Mouse (Mus musculus): ENCODE measurements around the gene Kctd11. TPM values are rescaled to one million over a fixed set of nuclear protein-coding genes. Genes with fewer than 3 reads are reported as not detected.

Gene Kctd11
- total RNA-seq, 2 experiments from 2014 or later: 1.3 to 1.5 TPM

GRCm38 (mm10) chr11:69849128-69849527 lies 32.1 kb downstream of the Kctd11 start:
- no peak for DNase-seq (ENCODE audit: low spot score)

- no peak for DNase-seq (ENCODE audit: low spot score)
These were observed 33.2 kb downstream of the Kctd11 start for GRCm38 (mm10) chr11:69848021-69848420.

DNA sequence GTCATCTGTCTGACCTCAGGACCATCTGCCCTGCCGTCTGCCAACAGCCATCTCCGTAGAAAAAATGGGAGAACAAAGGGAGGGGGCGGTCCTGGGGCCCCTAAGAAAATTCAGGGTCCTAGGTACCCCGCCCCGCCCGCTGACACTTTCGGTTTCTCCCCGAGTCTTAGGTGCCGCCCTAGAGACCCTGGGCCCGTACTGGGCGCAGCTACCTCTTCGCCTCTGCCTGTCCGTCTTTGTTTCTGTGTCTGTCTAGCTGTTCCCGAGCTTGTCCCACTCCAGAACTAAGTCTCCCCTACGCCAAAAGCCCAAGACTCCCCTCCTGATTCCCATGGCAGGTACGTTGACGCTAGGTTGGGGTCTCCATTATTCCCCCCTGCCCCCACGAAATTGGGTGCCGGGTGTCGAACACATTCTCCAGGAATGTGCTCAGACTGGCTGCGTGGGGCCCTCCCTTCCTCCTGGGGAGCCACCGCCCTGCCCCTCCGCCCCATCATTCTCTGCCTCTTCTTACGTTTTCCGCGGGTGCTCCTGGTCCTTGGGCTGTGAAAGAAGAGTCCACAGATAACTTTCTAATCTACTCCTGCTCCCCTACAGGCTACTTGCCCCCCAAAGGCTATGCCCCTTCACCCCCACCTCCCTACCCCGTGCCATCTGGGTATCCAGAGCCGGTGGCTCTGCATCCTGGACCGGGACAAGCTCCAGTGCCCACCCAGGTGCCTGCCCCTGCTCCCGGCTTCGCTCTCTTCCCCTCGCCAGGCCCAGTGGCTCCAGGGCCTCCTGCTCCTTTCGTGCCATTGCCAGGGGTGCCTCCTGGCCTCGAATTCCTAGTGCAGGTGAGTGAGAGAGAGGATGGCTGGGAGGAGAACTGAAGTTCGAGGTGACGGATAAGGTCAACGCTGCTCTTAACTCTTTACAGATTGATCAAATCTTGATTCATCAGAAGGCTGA lies 34.2 kb downstream of the Kctd11 start:
- DNase-seq (ENCODE audit: low spot score): no peak

DNA sequence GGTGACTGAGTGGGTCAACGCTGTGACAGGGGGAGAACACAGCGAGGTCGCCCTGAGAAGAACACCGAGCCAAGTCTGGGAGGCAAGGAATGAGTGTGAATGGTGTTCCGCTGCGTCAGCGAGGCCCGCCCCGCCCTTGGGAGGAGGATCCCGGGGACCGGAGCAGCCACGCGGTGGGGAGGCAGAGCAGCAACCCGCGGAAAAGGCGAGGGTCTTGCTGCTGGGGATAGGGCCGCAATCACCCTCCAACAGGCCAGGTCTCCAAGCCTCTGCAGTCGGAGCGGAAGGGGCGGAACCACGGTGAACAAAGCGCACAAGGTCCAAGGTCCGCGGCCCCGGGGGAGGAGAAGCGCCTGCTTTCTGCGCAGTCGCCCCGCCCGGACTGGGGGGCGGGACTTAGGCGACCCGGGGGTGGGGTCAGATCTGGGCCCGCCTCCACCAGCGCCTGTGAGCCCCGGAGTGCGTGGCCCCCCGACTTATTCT lies 35.0 kb downstream of the Kctd11 start, which contains the start of gene Plscr3:
Gene Plscr3 (plus strand): TSS at position 179 of the 483 bp plus-strand sequence.
- DNase-seq (ENCODE audit: low spot score): peak; percentile 90

DNA sequence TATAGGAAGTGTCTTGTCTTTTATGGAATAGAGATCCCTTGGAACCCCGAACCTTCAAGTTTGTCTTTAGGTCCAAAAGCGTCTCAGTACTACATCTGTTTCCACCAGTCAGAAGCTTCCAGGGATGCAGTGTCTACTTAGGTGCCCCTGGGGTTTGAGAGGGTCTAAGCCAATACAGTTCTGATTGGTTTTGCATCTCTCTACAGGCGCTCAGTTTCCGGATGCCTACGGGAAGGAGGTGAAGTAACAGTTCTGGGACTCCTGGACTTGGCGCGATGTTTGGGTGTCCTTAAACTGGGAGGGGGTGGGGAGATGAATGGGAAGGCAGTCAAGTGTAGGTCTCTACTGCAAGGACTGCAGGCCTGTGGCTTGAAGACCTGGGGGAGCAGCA lies 42.5 kb downstream of the Kctd11 start:
- DNase-seq (ENCODE audit: low spot score): no peak

DNA sequence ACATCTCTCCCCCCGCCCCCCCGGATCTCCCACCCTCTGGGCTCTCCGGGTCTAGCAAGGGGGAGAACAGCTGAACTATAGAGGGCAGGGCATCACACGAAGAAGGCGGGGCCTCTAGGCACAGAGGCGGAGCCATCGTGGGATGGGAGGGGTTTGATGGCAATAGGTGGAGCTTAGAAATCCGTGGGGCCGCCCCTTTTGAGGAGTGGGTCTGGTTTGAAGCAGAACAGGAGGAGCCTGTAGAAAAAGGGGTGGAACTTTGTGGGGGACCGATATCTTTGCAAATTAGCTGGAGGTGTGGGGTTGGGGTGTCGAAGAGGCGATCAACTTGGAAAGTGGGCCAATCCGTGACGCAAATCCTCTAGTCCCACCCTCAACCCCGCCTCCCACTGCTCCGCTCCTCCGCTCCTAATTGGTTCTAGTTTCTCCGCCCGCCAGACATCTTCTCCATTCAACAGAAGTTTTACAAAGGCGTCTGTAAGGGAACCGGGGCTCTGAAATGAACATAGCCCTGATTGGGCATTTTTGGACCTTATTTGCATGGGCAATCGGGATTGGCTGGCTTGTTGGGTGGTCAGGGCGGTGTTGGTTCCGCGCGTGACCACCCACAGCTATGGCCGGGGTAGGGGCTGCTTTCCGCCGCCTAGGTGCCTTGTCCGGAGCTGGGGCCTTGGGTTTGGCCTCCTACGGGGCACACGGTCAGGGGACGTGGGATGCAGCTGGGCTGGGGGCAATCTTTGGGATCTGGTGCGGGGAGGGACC lies 43.1 kb downstream of the Kctd11 start, which contains the start of gene Tmem256:
Gene Tmem256 (plus strand): TSS at position 563 of the 762 bp plus-strand sequence.
- peak; percentile 98 for DNase-seq (ENCODE audit: low spot score)

DNA sequence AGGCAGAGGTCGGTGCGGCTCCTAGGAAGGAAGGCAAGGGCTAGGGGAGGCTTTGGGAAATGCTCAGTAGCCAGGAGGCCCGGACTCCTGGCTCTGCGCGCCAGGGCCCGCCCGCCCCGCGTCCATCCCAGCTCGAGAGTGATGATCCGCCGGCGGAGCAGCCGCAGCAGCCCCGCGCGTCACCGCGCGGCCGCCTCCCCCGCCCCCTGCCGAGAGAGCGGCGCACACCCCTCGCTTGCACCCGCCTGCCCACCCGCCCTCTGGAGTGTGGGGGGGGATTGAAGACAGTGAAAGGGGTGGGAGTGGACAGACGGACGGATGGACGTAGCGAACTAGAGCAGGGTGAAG lies 43.6 kb downstream of the Kctd11 start, which contains the start of gene Nlgn2:
Gene Nlgn2 (minus strand): TSS at position 181 of the 348 bp plus-strand sequence.
- no peak for DNase-seq (ENCODE audit: low spot score)

DNA sequence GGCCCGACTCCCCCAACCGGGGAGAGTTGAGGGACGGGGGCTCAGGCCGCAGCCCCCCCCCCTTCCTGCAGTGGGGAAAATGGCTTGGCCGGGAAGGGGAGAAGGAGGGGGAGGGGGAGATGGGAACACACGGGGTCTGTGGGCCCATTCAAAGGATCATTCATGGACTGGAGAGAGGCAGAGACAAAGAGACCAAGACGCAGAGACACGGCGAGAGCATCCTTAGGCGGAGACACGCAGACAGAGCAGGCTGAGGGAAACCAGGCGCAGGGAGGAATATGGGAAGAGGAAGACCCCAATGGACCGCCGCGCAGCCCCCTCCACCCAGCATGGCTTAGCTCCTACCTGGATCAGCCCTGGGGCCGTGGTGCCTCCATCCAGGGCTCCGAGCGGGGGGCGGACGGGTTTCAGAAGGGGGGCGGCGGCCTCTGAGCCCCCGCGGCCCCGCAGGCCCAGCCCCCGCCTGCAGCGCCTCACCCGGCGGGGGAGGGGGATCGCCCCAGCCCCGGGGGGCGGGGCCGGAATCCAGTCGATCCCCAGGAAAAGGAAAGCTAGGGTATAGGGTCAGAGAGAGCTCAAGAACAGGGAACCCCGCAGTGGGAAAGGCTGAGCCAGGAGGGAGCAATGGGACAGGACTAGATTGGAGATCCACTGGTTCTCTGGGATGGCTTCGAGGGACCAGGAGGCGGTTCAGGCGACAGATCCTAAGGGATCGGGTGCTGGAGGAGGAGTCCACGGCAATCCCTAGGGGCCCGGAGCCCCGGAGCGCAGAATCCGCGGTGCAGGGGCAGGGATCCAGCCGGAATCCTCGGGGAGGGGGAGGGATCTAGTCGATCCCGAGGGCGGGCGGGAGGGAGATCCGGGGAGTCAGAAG lies 44.3 kb downstream of the Kctd11 start:
- peak; percentile 36 for DNase-seq (ENCODE audit: low spot score)

DNA sequence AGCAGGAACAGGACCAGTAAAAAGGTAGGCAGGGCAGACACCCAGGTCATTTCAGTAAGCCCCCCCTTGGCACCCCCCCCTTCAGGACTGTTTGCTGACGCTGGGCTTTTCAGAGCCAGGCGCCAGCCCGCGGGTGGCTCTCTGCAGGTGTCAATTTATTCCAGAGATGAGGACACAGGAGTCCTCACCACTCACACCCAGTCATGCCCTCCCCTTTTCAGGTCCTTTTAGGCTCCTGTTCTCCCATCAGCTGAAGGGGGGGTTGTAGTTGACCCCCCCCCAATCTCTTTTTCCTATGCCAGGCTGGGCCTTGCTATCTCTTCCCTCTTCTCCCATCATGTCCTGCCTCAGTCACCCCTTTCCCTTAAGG lies 45.3 kb downstream of the Kctd11 start:
- DNase-seq (ENCODE audit: low spot score): no peak

DNA sequence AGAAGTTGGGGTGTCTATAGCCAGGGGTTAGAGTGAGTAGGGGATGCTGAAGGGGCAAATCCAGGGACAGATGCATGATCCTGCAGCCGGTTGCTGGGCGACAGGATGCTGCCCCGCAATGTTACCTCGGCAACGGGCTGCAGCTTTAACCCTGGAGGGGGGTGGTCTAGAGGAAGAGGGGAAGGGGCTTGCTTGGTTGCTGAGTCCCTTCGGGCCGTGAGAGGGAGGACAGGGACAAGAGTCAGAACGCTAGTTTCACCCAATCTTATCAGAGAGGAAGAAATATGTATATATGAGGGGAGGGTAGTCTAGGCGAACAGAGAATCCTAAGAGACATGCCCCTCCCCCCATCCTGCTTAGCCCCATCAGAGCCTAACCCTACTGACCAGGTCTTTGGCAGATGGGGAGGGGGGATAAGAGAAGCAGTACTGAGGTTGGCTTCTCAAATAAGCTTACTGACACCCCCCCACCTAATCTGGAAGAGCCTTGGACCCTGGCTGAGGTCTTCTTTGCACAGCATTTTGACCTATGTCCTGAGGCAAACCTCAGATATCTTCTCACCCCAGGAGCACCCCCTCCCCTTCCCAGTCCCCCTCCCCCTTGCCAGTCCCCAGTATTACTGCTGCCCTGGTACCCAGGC lies 45.8 kb downstream of the Kctd11 start:
- DNase-seq (ENCODE audit: low spot score): no peak

GRCm38 (mm10) chr11:69834001-69834549 lies 47.1 kb downstream of the Kctd11 start:
- DNase-seq (ENCODE audit: low spot score): no peak

DNA sequence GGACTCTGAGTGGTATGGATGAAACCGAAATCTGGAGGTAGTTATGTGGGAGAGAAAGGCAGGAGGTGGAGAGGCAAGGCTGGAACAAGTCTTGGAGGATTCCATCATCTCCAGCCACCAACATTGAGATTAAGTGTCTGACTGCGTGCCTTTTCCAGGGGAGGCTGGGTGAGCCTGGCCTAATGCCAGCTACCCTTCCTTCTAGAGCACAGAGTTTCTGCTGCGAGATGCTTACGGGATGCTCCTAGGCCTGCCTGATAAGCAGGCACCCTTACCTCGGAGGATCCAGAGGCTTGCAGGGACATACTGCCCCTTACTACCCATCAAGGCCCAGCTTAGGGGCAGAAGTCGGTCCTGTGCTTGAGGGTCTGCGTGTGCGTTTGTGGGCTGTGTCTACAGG lies 47.7 kb downstream of the Kctd11 start:
- no peak for DNase-seq (ENCODE audit: low spot score)

DNA sequence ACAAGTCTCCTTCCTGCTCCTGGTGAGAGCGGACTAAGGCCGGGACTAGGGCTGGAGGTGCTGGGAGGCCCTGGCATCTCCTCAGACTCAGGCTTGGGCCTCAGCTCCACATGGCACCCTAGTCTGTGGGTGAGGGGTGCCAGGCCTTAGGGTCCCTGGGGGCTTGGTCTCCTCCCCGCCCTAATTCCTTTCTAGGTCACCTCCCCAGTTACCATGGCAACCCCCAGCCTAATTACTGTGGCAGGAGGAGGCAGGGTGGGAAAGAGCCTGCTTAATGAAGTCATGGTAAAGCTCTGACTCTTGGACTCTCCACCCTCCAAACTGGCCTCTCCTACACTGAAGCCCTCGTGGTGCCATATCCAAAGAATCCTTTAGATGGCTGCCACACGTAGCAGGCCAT lies 52.4 kb downstream of the Kctd11 start:
- no peak for DNase-seq (ENCODE audit: low spot score)

Small RNA genes lying within 50 kb of the gene (microRNA-seq; reads per million reads assigned to microRNA genes)
- gene Mir6924: not detected

Other genes starting within 250 kb of the Kctd11 start
- 100 to 1,000 TPM; 101 to 106 TPM for gene Fxr2, start 248.4 kb downstream of the Kctd11 start, total RNA-seq (2021)
- gene Sox15, start 226.1 kb downstream of the Kctd11 start, total RNA-seq (2021): not detected
- 1 to 10 TPM; 7.5 to 9.5 TPM for gene Mpdu1, start 218.8 kb downstream of the Kctd11 start, total RNA-seq (2021)
- gene Cd68, start 215.3 kb downstream of the Kctd11 start, total RNA-seq (2021): 1 to 10 TPM; 1.2 to 4.0 TPM
- 10 to 100 TPM; 69.6 to 97.7 TPM for gene Eif4a1, start 209.0 kb downstream of the Kctd11 start, total RNA-seq (2021)
- gene Senp3, start 199.3 kb downstream of the Kctd11 start, total RNA-seq (2021): 10 to 100 TPM; 21.9 to 25.4 TPM
- gene Tnfsf13, start 195.6 kb downstream of the Kctd11 start, total RNA-seq (2021): under 1 TPM; 0.62 to 0.64 TPM
- 10 to 100 TPM in 1 of 2 experiments, 1 to 10 TPM in 1; 7.4 to 10.4 TPM for gene Tnfsf12, start 185.6 kb downstream of the Kctd11 start, total RNA-seq (2021)
- gene Tnfsfm13, start 185.3 kb downstream of the Kctd11 start, total RNA-seq (2021): 1 to 10 TPM; 1.1 to 1.3 TPM
- 10 to 100 TPM; 33.0 to 33.9 TPM for gene Polr2a, start 122.8 kb downstream of the Kctd11 start, total RNA-seq (2021)
- gene Slc35g3, start 119.4 kb downstream of the Kctd11 start, total RNA-seq (2021): not detected
- 10 to 100 TPM; 37.1 to 37.5 TPM for gene Zbtb4, start 115.5 kb downstream of the Kctd11 start, total RNA-seq (2021)
- gene Chrnb1, start 85.5 kb downstream of the Kctd11 start, total RNA-seq (2021): 10 to 100 TPM; 30.6 to 31.2 TPM
- gene Fgf11, start 79.5 kb downstream of the Kctd11 start, total RNA-seq (2021): 1 to 10 TPM; 3.5 to 4.0 TPM
- under 1 TPM; 0.14 to 0.18 TPM for gene Tmem102, start 75.8 kb downstream of the Kctd11 start, total RNA-seq (2021)
- gene Gm39566, start 66.1 kb downstream of the Kctd11 start, total RNA-seq (2021): not detected
- not detected for gene Spem2, start 62.9 kb downstream of the Kctd11 start, total RNA-seq (2021)
- not detected for gene Spem1, start 59.2 kb downstream of the Kctd11 start, total RNA-seq (2021)
- gene Nlgn2, start 43.6 kb downstream of the Kctd11 start, total RNA-seq (2021): 1 to 10 TPM; 1.9 to 2.9 TPM
- 100 to 1,000 TPM; 141 to 164 TPM for gene Tmem256, start 42.9 kb downstream of the Kctd11 start, total RNA-seq (2021)
- gene Plscr3, start 35.0 kb downstream of the Kctd11 start, total RNA-seq (2021): 10 to 100 TPM; 10.1 to 12.7 TPM
- under 1 TPM in 1 of 2 experiments, not detected in 1; 0.07 TPM for gene Tnk1, start 22.7 kb downstream of the Kctd11 start, total RNA-seq (2021)
- gene Tmem95, start 3.4 kb downstream of the Kctd11 start, total RNA-seq (2021): not detected
- under 1 TPM; 0.21 to 0.30 TPM for gene Acap1, start 14.1 kb upstream of the Kctd11 start, total RNA-seq (2021)
- under 1 TPM; 0.24 to 0.25 TPM for gene 2810408A11Rik, start 19.6 kb upstream of the Kctd11 start, total RNA-seq (2021)
- 10 to 100 TPM; 25.9 to 27.4 TPM for gene Neurl4, start 19.7 kb upstream of the Kctd11 start, total RNA-seq (2021)
- gene Gps2, start 32.5 kb upstream of the Kctd11 start, total RNA-seq (2021): 10 to 100 TPM; 50.8 to 55.8 TPM
- gene Eif5a, start 40.6 kb upstream of the Kctd11 start, total RNA-seq (2021): 100 to 1,000 TPM; 408 to 425 TPM
- 10 to 100 TPM in 1 of 2 experiments, 1 to 10 TPM in 1; 9.3 to 11.4 TPM for gene Ybx2, start 54.4 kb upstream of the Kctd11 start, total RNA-seq (2021)
- gene Slc2a4, start 66.8 kb upstream of the Kctd11 start, total RNA-seq (2021): 100 to 1,000 TPM; 424 to 439 TPM
- gene Cldn7, start 83.4 kb upstream of the Kctd11 start, total RNA-seq (2021): not detected
- gene Ctdnep1, start 99.8 kb upstream of the Kctd11 start, total RNA-seq (2021): 100 to 1,000 TPM; 222 to 237 TPM
- 10 to 100 TPM; 35.1 to 35.3 TPM for gene Elp5, start 101.1 kb upstream of the Kctd11 start, total RNA-seq (2021)
- 100 to 1,000 TPM; 211 to 222 TPM for gene Gabarap, start 109.7 kb upstream of the Kctd11 start, total RNA-seq (2021)
- gene Phf23, start 114.4 kb upstream of the Kctd11 start, total RNA-seq (2021): 10 to 100 TPM; 18.0 to 19.2 TPM
- 1 to 10 TPM; 3.5 to 4.3 TPM for gene Dvl2, start 119.2 kb upstream of the Kctd11 start, total RNA-seq (2021)
- gene Acadvl, start 134.0 kb upstream of the Kctd11 start, total RNA-seq (2021): 100 to 1,000 TPM; 319 to 378 TPM
- 1 to 10 TPM; 3.4 to 5.3 TPM for gene Dlg4, start 135.5 kb upstream of the Kctd11 start, total RNA-seq (2021)
- not detected for gene Asgr1, start 172.7 kb upstream of the Kctd11 start, total RNA-seq (2021)
- gene Asgr2, start 211.2 kb upstream of the Kctd11 start, total RNA-seq (2021): under 1 TPM in 1 of 2 experiments, not detected in 1; 0.47 TPM
- 1 to 10 TPM in 1 of 2 experiments, under 1 TPM in 1; 0.87 to 2.0 TPM for gene Mgl2, start 248.9 kb upstream of the Kctd11 start, total RNA-seq (2021)

Data from gastrocnemius, adult 18-20 months (tissue).